Mouse (Mus musculus) cortical plate, adult 2 months (tissue): ENCODE measurements at regions not wholly inside any gene's neighbourhood (a gene's known extent, or its start where the extent isn't known, plus 50 kb on each side); places are given as distances from the start of the nearest gene placed in this dataset.
"Not testable (repeated sequence)": the region's sequence is repeated elsewhere in the genome, so short reads cannot be mapped to it uniquely, and the experiment has no call there.

Source experiments
- H3K27ac ChIP-seq: fragments of 200-500 bp; 2 replicates; pipeline ENCODE4 v1.5.1; 2012; ENCODE audit warnings: low read length, control low read depth, inconsistent platforms; ENCODE audit not compliant: insufficient read depth
- H3K4me1 ChIP-seq: fragments of 200-500 bp; 2 replicates; pipeline ENCODE4 v1.6.1; 2011; ENCODE audit warnings: low read length; ENCODE audit not compliant: control insufficient read depth, insufficient read depth
- H3K4me3 ChIP-seq: fragments of 200-500 bp; 2 replicates; pipeline ENCODE4 v1.5.1; 2011; ENCODE audit warnings: mild to moderate bottlenecking, low read length, control low read depth; ENCODE audit not compliant: insufficient read depth
- CTCF ChIP-seq: fragments of 200-500 bp; IDR thresholded peaks from 2 replicates; pipeline ENCODE4 v1.5.1; 2011; ENCODE audit warnings: mild to moderate bottlenecking, control low read depth, low read length; ENCODE audit not compliant: insufficient read depth; ENCODE audit errors: extremely low read depth
- POLR2A ChIP-seq: fragments of 200-500 bp; IDR thresholded peaks from 2 replicates; pipeline ENCODE4 v1.6.1; 2011; ENCODE audit warnings: mild to moderate bottlenecking, low read length, control low read depth; ENCODE audit not compliant: insufficient read depth; ENCODE audit errors: extremely low read depth

GRCm38 (mm10) chr9:88238346-88238745 lies 88.7 kb upstream of the Nt5e start:
- no peak overlapping the region for H3K4me3 ChIP-seq
- no peak overlapping the region for H3K27ac ChIP-seq
- TF ChIP-seq POLR2A, result no peak
- no peak for TF ChIP-seq CTCF
- H3K4me1 ChIP-seq, result no peaks in the 10 kb centered on the region

GRCm38 (mm10) chr9:88240740-88241139 lies 86.3 kb upstream of the Nt5e start:
- Histone ChIP-seq H3K4me1 (no peaks in the 10 kb centered on the region), H3K27ac (no peak overlapping the region), H3K4me3 (no peak overlapping the region)
- TF ChIP-seq CTCF (no peak), POLR2A (no peak)

- Histone ChIP-seq H3K4me1 (no peaks in the 10 kb centered on the region), H3K27ac (no peak overlapping the region), H3K4me3 (no peak overlapping the region)
- TF ChIP-seq POLR2A (no peak), CTCF (peak; percentile 72)
Observed at GRCm38 (mm10) chr9:88241203-88241995, 85.6 kb upstream of the Nt5e start.

- H3K4me1 ChIP-seq, result no peaks in the 10 kb centered on the region
- no peak for TF ChIP-seq POLR2A
- TF ChIP-seq CTCF, result no peak
Observed at GRCm38 (mm10) chr9:88242530-88242929, 84.5 kb upstream of the Nt5e start.

GRCm38 (mm10) chr9:88244492-88244891 lies 82.5 kb upstream of the Nt5e start:
- H3K4me3 ChIP-seq, result no peak overlapping the region
- H3K4me1 ChIP-seq, result no peaks in the 10 kb centered on the region
- H3K27ac ChIP-seq, result no peak overlapping the region
- TF ChIP-seq POLR2A (no peak), CTCF (no peak)

More at GRCm38 (mm10) chr9:88242530-88242929, 84.5 kb upstream of the Nt5e start:
- Histone ChIP-seq H3K4me3 (no peak overlapping the region), H3K27ac (no peak overlapping the region)

- Histone ChIP-seq H3K4me3 (no peak overlapping the region), H3K27ac (no peak overlapping the region), H3K4me1 (no peaks in the 10 kb centered on the region)
- TF ChIP-seq POLR2A (no peak), CTCF (no peak)
Observed at GRCm38 (mm10) chr9:88255948-88256347, 71.0 kb upstream of the Nt5e start.

- Histone ChIP-seq H3K4me1 (no peaks in the 10 kb centered on the region), H3K4me3 (no peak overlapping the region), H3K27ac (no peak overlapping the region)
- TF ChIP-seq POLR2A (no peak), CTCF (no peak)
Observed at GRCm38 (mm10) chr9:88259627-88260026, 67.4 kb upstream of the Nt5e start.

GRCm38 (mm10) chr9:88260072-88260635 lies 66.8 kb upstream of the Nt5e start:
- TF ChIP-seq CTCF (no peak), POLR2A (no peak)
- Histone ChIP-seq H3K4me1 (no peaks in the 10 kb centered on the region), H3K4me3 (no peak overlapping the region), H3K27ac (no peak overlapping the region)

- Histone ChIP-seq H3K27ac (no peak overlapping the region), H3K4me3 (no peak overlapping the region), H3K4me1 (no peaks in the 10 kb centered on the region)
- TF ChIP-seq CTCF (no peak), POLR2A (no peak)
Observed at GRCm38 (mm10) chr9:88262461-88262860, 64.5 kb upstream of the Nt5e start.

- not testable (repeated sequence) for H3K4me3 ChIP-seq, H3K27ac ChIP-seq, H3K4me1 ChIP-seq
Observed at GRCm38 (mm10) chr9:88266346-88266745, 60.7 kb upstream of the Nt5e start.

- Histone ChIP-seq H3K27ac (no peak overlapping the region), H3K4me3 (no peak overlapping the region), H3K4me1 (no peaks in the 10 kb centered on the region)
- TF ChIP-seq POLR2A (no peak), CTCF (no peak)
Observed at GRCm38 (mm10) chr9:88268811-88269210, 58.2 kb upstream of the Nt5e start.
